Mouse (Mus musculus) embryo, embryonic 11.5 days (tissue): ENCODE data around the gene Dse.

Experiments
- DNase-seq: peaks from one replicate; pipeline ENCODE4 v3.0.0-alpha.2; 2012; ENCODE audit warnings: low read depth, low spot score

The Dse gene

GRCm38 (mm10) chr10:34200689-34201088, 6.8 kb downstream of the Dse start:
- DNase-seq: no peak

GRCm38 (mm10) chr10:34198574-34198973, 8.9 kb downstream of the Dse start:
- no peak for DNase-seq

- no peak for DNase-seq
Measured at GRCm38 (mm10) chr10:34198061-34198460, 9.5 kb downstream of the Dse start.

GRCm38 (mm10) chr10:34197269-34197668, 10.2 kb downstream of the Dse start:
- no peak for DNase-seq

DNA sequence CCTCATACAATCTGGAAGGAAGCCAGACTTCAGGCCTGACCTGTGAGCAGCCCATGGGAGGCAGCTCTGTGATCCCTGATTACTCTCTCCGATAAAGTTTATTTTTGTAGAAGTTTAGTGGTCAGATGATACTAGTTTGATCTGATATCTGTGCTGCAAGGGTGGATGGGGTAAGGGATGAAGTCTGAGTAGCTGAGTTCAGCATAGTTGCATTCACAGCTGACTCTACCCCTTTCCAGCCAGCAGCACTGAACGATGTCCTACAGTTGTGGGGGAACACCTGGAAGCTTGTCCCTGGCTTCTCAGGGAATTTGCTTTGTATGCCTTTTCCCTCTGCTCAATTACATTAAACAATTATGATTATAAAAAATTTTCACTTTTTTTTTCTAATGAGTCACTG, 12.6 kb downstream of the Dse start:
- DNase-seq: no peak

DNA sequence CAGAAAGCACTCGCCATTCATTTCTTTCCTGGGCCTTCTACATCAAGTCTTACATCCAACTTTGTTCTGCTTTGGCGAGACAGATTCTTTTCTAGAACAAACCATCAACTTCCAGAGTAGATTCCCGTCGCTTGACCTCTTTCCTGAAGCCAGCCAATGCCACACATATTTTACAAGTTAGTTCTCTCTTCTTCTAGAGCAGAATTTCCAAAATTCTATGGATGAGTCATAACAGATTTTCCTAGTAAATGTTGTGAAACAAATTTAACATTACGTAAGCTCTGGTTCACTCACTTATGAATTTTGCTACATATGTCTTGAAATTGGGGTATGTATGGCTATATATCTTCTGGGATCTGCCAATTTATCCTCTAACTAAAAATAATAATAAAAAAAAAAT, 13.0 kb downstream of the Dse start:
- DNase-seq: no peak

- no peak for DNase-seq
Measured at GRCm38 (mm10) chr10:34186571-34187260, 20.8 kb downstream of the Dse start.

DNA sequence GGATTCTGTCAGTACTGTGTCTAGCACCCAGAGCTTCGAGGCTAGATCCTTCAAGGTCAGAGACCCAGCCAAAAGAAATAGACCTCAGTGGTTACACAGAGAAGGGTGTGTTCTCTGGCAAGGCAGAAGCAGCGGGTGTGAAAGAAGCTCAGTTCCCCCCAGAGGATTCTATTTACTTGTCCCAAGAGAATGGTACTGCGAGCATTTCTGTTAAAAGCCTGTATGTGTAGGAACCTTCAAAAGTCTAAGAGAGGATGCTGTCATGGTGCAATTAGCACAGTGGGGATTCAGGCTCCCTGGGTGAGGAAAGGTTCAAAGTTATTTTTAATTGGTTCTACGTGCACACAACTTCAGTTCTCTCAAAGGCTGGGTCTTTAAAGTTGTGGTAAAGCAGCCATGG, 22.0 kb downstream of the Dse start:
- DNase-seq: no peak

DNA sequence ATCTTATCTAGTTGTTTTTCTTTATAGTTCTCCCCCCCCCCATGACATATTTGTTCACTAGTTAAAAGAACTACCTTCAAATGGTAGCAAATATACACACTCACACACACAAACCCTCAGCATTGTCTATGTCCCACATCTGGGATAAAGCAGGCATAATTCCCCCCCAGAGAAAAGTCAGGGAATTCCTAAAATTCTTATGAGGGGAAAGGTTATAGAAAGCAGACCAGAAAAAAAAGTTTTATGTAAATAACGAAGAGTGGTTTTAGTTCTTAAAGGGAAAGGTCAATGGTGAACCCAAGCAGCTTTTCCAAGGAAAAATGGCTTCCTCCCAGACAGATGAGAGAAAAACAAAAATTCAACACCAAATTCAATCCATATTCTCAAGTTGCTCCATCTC, 22.6 kb downstream of the Dse start:
- DNase-seq: no peak

DNA sequence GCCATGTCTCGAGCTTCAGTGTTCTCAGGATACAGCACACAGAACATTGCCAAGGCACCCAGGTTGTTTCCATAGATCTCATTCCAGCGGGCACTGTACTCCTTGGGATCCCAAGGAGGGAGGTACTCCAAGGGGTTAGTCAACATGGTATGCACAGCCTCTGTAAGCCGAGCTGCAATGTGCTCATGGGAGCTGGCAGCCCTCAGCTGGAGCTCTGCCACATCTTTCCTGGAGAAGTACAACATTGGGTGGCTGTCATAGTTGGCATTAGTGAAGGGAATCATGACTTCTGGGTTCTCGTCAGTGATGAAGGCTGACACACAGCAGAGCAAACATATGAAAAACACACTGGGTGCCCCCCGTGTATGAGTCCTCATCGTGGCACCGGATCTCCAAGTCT, 23.8 kb downstream of the Dse start:
- DNase-seq: no peak

GRCm38 (mm10) chr10:34175870-34176606, 31.5 kb downstream of the Dse start:
- DNase-seq: peak; percentile 47

DNA sequence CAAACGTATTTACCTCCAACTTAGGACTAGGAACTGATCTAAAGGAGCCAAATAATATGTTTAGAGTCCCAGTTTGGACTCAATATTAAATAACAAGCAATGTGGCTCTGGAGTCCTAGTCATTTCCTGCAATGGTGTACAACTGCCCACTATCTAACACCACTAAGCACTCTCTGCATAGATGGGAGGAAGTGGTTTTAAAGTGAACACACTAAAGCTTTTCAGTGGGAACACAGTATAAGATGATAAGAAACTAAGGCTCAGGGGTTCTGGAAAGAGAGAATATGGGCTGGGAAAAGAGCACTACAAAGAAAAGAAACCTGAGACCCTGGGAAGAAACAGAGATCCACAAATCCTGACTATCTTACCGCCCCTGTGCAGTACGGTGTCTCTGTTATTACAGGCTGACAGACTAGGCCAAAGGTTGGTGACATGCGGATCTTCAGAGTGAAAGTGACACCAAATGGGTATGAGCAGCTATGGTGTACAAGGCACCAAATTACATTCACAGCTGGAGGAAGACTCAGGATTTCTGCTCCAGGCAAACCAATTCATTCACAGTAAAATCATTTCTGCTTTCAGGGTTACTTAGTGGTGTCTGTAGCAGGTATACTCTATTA, 34.7 kb downstream of the Dse start:
- DNase-seq: no peak

DNA sequence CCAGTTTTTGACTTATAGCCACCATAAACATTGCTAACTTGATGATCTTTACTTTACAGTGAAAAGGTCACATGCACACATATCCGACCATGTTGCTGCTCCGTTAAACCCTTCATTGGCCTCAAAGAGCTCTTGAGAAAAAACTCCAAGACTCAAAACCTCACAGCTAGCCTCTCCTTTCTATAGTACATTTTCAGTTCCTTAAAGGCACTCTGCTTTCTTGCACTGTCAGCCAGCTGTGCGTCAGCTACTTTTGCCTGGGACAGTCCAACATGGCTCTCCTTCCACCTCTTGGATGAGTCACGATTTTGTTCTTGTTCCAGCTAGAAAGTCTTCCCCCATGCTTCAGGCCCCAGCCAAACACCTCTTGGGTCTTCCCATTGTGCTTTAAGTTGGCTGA, 35.9 kb downstream of the Dse start:
- DNase-seq: no peak

GRCm38 (mm10) chr10:34171191-34171590, 36.3 kb downstream of the Dse start:
- DNase-seq: no peak

GRCm38 (mm10) chr10:34166971-34167370, 40.5 kb downstream of the Dse start:
- DNase-seq: no peak

DNA sequence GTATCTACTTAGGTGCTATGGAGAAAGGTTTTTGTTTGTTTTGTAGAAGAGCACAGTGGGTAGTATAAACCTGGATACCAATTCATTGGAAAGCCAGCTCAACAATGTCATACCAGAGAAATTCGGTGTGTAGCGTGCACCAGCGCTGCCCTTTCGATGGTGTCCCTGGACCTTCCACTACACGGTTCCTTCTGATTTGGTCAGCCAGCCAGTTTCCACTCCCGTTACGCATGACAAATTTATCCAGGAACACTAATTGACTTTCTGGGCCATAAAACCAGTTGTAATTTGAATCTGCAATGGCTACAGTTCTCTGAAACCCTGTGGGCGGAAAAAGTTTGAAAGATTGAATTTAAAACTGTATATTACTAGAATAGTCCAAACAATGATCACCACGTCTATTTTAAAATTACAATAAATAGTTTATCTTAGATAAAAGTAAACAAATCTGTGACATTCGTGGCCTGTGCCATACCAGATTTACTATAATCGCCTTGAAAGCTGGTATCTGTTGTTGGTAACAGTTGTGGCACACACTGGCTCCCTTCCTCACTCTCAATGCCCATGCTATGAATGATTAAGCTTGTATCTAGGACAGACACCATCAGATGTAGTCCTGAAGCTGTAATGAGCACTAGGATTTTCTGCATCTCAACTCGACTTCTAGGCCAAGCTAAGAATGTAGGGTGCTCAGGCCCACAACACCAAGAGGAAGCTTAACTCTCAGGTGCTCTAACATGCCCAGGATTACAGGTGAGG, 51.5 kb downstream of the Dse start:
- no peak for DNase-seq

- no peak for DNase-seq
Measured at GRCm38 (mm10) chr10:34151827-34152226, 55.7 kb downstream of the Dse start.

- DNase-seq: no peak
Measured at GRCm38 (mm10) chr10:34150454-34150853, 57.1 kb downstream of the Dse start.

DNA sequence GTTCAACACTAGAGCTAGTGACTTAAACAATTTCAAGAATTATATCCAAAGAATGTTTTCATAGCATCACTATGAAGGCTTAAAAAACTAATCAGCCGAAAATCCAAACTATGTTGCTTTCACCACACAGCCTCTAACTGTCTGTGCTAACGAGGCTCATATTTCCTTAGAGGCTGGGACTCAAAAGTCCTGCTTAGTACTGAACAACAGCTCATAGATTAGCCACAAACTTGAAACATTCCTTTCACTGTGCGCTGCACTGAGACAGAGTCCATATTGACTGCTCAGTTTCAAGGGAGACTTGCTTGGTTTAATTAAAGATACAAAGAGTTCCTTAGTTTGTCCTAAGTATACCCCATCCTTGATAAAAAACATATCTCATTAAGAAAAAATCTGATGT, 57.7 kb downstream of the Dse start:
- DNase-seq: no peak

- DNase-seq: no peak
Measured at GRCm38 (mm10) chr10:34141693-34142092, 65.8 kb downstream of the Dse start.

DNA sequence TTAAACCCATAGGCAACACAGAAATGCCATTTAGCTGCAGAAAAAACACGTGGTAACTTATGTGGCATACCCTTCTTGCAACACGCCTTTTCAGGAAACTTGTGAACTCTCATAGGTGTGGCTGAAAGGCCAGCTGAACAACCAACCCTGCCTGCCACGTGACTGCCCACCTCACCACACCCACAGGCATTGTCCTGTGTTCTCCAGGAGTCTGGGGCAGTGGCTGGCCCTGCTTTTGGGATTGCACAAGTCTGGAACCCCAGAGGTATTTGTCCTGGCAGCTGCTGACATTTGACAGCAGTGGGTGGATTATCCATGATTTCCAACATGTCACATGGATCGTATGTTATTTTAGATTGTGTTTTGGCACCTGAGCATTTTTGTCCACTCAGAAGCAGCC, 67.7 kb downstream of the Dse start:
- no peak for DNase-seq

DNA sequence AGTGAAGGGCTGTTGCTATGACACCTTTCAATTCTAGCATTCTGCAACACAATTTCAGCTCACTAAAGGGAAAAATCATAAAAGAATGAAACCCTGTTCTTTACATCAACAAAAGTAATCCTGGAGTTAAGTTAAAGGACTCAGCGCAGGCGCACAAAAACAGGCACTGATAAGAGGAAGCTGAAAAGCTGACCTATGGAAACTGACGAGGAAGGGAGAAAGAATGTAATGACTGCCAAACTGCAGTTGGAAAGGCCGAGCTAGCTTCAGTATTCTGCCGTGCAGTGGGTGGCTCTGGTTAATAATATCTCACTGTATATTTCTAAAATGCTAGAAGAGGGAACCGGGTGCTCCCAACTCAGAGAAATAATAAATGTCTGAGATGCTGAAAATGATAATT, 69.5 kb downstream of the Dse start:
- DNase-seq: no peak
